Mouse (Mus musculus): ENCODE measurements around the gene Psenen. TPM values are rescaled to one million over a fixed set of nuclear protein-coding genes. Genes with fewer than 3 reads are reported as not detected.

Psenen gene
- polyA plus RNA-seq, 1 experiment from 2014 or later = 112 TPM

- Histone ChIP-seq H3K4me3 (no peak overlapping the region), H3K27ac (no peak overlapping the region), H3K4me1 (peaks cover 19% of the 10 kb centered on the region), H3K36me3 (peaks cover 67% of the 10 kb centered on the region), H3K27me3 (ENCODE audit: insufficient read depth, poor library complexity, severe bottlenecking) (no peaks in the 10 kb centered on the region), H3K9me3 (no peaks in the 10 kb centered on the region)
- DNase-seq (ENCODE audit: low spot score) = no peak
- 93% methylated on average over 7 of the region's 7 CpGs for WGBS
Measured at GRCm38 (mm10) chr7:30585170-30585569, 21.7 kb upstream of the Psenen start.

- H3K9me3 ChIP-seq = no peaks in the 10 kb centered on the region
- no peak overlapping the region for H3K4me3 ChIP-seq
- WGBS = 92% methylated on average over 10 of the region's 10 CpGs
- peaks cover 75% of the 10 kb centered on the region for H3K36me3 ChIP-seq
- peaks cover 12% of the 10 kb centered on the region for H3K4me1 ChIP-seq
- H3K27me3 ChIP-seq (ENCODE audit: insufficient read depth, poor library complexity, severe bottlenecking) = no peaks in the 10 kb centered on the region
- H3K27ac ChIP-seq = no peak overlapping the region
- DNase-seq (ENCODE audit: low spot score) = no peak
Measured at GRCm38 (mm10) chr7:30584339-30584738, 20.9 kb upstream of the Psenen start.

GRCm38 (mm10) chr7:30581547-30581946 lies 18.1 kb upstream of the Psenen start:
- H3K36me3 ChIP-seq = peaks cover 100% of the 10 kb centered on the region
- peaks cover under 1% of the 10 kb centered on the region for H3K4me1 ChIP-seq
- no peaks in the 10 kb centered on the region for H3K27me3 ChIP-seq (ENCODE audit: insufficient read depth, poor library complexity, severe bottlenecking)
- no peak overlapping the region for H3K4me3 ChIP-seq
- H3K27ac ChIP-seq = no peak overlapping the region
- H3K9me3 ChIP-seq = no peaks in the 10 kb centered on the region
- 94% methylated on average over 16 of the region's 16 CpGs for WGBS
- DNase-seq (ENCODE audit: low spot score) = no peak

- Histone ChIP-seq H3K4me1 (no peaks in the 10 kb centered on the region), H3K36me3 (peaks cover 100% of the 10 kb centered on the region), H3K27me3 (ENCODE audit: insufficient read depth, poor library complexity, severe bottlenecking) (no peaks in the 10 kb centered on the region), H3K4me3 (no peak overlapping the region), H3K9me3 (no peaks in the 10 kb centered on the region), H3K27ac (no peak overlapping the region)
- no peak for DNase-seq (ENCODE audit: low spot score)
- WGBS = 92% methylated on average over 8 of the region's 8 CpGs
Measured at GRCm38 (mm10) chr7:30579950-30580349, 16.5 kb upstream of the Psenen start.

GRCm38 (mm10) chr7:30572969-30573368 lies 9.5 kb upstream of the Psenen start:
- no peaks in the 10 kb centered on the region for H3K9me3 ChIP-seq
- H3K27me3 ChIP-seq (ENCODE audit: insufficient read depth, poor library complexity, severe bottlenecking) = no peaks in the 10 kb centered on the region
- H3K36me3 ChIP-seq = peaks cover 100% of the 10 kb centered on the region
- DNase-seq (ENCODE audit: low spot score) = no peak
- H3K27ac ChIP-seq = no peak overlapping the region
- WGBS = 82% methylated on average over 2 of the region's 2 CpGs
- no peak overlapping the region for H3K4me3 ChIP-seq
- H3K4me1 ChIP-seq = no peaks in the 10 kb centered on the region

- DNase-seq (ENCODE audit: low spot score) = no peak
- Histone ChIP-seq H3K27me3 (ENCODE audit: insufficient read depth, poor library complexity, severe bottlenecking) (no peaks in the 10 kb centered on the region), H3K4me3 (no peak overlapping the region), H3K9me3 (no peaks in the 10 kb centered on the region), H3K4me1 (no peaks in the 10 kb centered on the region), H3K36me3 (peaks cover 98% of the 10 kb centered on the region), H3K27ac (no peak overlapping the region)
- 82% methylated on average over 5 of the region's 5 CpGs for WGBS
Measured at GRCm38 (mm10) chr7:30572389-30572788, 9.0 kb upstream of the Psenen start.

GRCm38 (mm10) chr7:30567555-30567954 lies 4.1 kb upstream of the Psenen start:
- no peak overlapping the region for H3K4me3 ChIP-seq
- WGBS = 89% methylated on average over 11 of the region's 11 CpGs
- H3K27me3 ChIP-seq (ENCODE audit: insufficient read depth, poor library complexity, severe bottlenecking) = no peaks in the 10 kb centered on the region
- DNase-seq (ENCODE audit: low spot score) = no peak
- H3K27ac ChIP-seq = no peak overlapping the region
- no peaks in the 10 kb centered on the region for H3K9me3 ChIP-seq
- peaks cover 79% of the 10 kb centered on the region for H3K36me3 ChIP-seq
- H3K4me1 ChIP-seq = peaks cover 5% of the 10 kb centered on the region

- 82% methylated on average over 9 of the region's 9 CpGs for WGBS
- peaks cover 5% of the 10 kb centered on the region for H3K4me1 ChIP-seq
- H3K4me3 ChIP-seq = no peak overlapping the region
- H3K27ac ChIP-seq = no peak overlapping the region
- H3K27me3 ChIP-seq (ENCODE audit: insufficient read depth, poor library complexity, severe bottlenecking) = no peaks in the 10 kb centered on the region
- H3K9me3 ChIP-seq = no peaks in the 10 kb centered on the region
- DNase-seq (ENCODE audit: low spot score) = no peak
- H3K36me3 ChIP-seq = peaks cover 67% of the 10 kb centered on the region
Measured at GRCm38 (mm10) chr7:30566033-30566432, 2.6 kb upstream of the Psenen start.

GRCm38 (mm10) chr7:30564970-30565571 lies 1.6 kb upstream of the Psenen start, which contains the start of gene Igflr1:
TSS of gene Igflr1 (plus strand) at chr7:30565427.
- Histone ChIP-seq H3K36me3 (peaks cover 57% of the 10 kb centered on the region), H3K4me3 (peak within 1 kb of the TSS; percentile 79), H3K27ac (no peak within 1 kb of the TSS), H3K27me3 (ENCODE audit: insufficient read depth, poor library complexity, severe bottlenecking) (no peaks in the 10 kb centered on the region), H3K4me1 (peaks cover 5% of the 10 kb centered on the region), H3K9me3 (no peaks in the 10 kb centered on the region)
- WGBS = 92% methylated on average over 12 of the region's 12 CpGs
- DNase-seq (ENCODE audit: low spot score) = no peak

GRCm38 (mm10) chr7:30563906-30564280 lies 466 bp upstream of the Psenen start:
- Histone ChIP-seq H3K27me3 (ENCODE audit: insufficient read depth, poor library complexity, severe bottlenecking) (no peaks in the 10 kb centered on the region), H3K4me1 (peaks cover 7% of the 10 kb centered on the region), H3K9me3 (no peaks in the 10 kb centered on the region), H3K36me3 (peaks cover 46% of the 10 kb centered on the region), H3K27ac (peak overlapping the region; percentile 95; the same call in 1 of the 2 replicates), H3K4me3 (peak overlapping the region; percentile 79)
- WGBS = 26% methylated on average over 6 of the region's 6 CpGs
- no peak for DNase-seq (ENCODE audit: low spot score)

- Histone ChIP-seq H3K4me1 (peaks cover 20% of the 10 kb centered on the region), H3K27me3 (ENCODE audit: insufficient read depth, poor library complexity, severe bottlenecking) (no peaks in the 10 kb centered on the region), H3K36me3 (peaks cover 38% of the 10 kb centered on the region), H3K9me3 (no peaks in the 10 kb centered on the region), H3K4me3 (peak overlapping the region; percentile 79), H3K27ac (peak overlapping the region; percentile 95)
- WGBS = under 1% methylated on average over 27 of the region's 27 CpGs
- DNase-seq (ENCODE audit: low spot score) = no peak
Measured at GRCm38 (mm10) chr7:30562526-30563116, 806 bp downstream of the Psenen start.

- H3K36me3 ChIP-seq = peaks cover 39% of the 10 kb centered on the region
- H3K4me3 ChIP-seq = peak overlapping the region; percentile 72
- peak overlapping the region; percentile 74 for H3K27ac ChIP-seq
- H3K4me1 ChIP-seq = peaks cover 20% of the 10 kb centered on the region
- H3K27me3 ChIP-seq (ENCODE audit: insufficient read depth, poor library complexity, severe bottlenecking) = no peaks in the 10 kb centered on the region
- H3K9me3 ChIP-seq = no peaks in the 10 kb centered on the region
- DNase-seq (ENCODE audit: low spot score) = no peak
- 63% methylated on average over 2 of the region's 2 CpGs for WGBS
Measured at GRCm38 (mm10) chr7:30560296-30560695, 3.1 kb downstream of the Psenen start.

GRCm38 (mm10) chr7:30559443-30559954 lies 3.9 kb downstream of the Psenen start, which contains the start of gene Lin37:
TSS of gene Lin37 (minus strand) at chr7:30559838.
- Histone ChIP-seq H3K36me3 (peaks cover 39% of the 10 kb centered on the region), H3K4me1 (peaks cover 20% of the 10 kb centered on the region), H3K27ac (peak within 1 kb of the TSS; percentile 81), H3K9me3 (no peaks in the 10 kb centered on the region), H3K27me3 (ENCODE audit: insufficient read depth, poor library complexity, severe bottlenecking) (no peaks in the 10 kb centered on the region), H3K4me3 (peak within 1 kb of the TSS; percentile 72)
- peak; percentile 99 for DNase-seq (ENCODE audit: low spot score)
- WGBS = under 1% methylated on average over 20 of the region's 20 CpGs
